Mouse (Mus musculus): Measurements from ENCODE around the gene Ubap2. TPM values are rescaled to one million over a fixed set of nuclear protein-coding genes. Genes with fewer than 3 reads are reported as not detected.
A peak's percentile ranks its signal among the peaks of the same experiment; 100 is the strongest.

The Ubap2 gene
- total RNA-seq, 1 experiment = 41.2 TPM

GRCm38 (mm10) chr4:41260691-41261090 is 14.3 kb downstream of the Ubap2 start:
- Histone ChIP-seq H3K4me1 (ENCODE audit: control insufficient read depth in 2 of 2, insufficient read depth in 2 of 2, low read length in 2 of 2, poor library complexity in 1 of 2) (peaks cover 4 to 6% of the 10 kb centered on the region in 2 experiments; a peak in 3 of 4 replicates), H3K4me3 (ENCODE audit: insufficient read depth in 1 of 2, low read depth in 1 of 2, low read length in 2 of 2, poor library complexity in 1 of 2, severe bottlenecking in 1 of 2) (no peak overlapping the region), H3K9me3 (ENCODE audit: control insufficient read depth, insufficient read depth, low read depth, low read length) (no peaks in the 10 kb centered on the region), H3K36me3 (ENCODE audit: control insufficient read depth, insufficient read depth, low read length, poor library complexity, severe bottlenecking) (peaks cover 8% of the 10 kb centered on the region), H3K9ac (ENCODE audit: insufficient read depth, low read depth, low read length, poor library complexity, severe bottlenecking) (no peak overlapping the region), H3K27ac (ENCODE audit: insufficient read depth, low read depth, low read length, poor library complexity, severe bottlenecking) (no peak overlapping the region)
- TF ChIP-seq ZNF384 (IDR thresholded peaks at IDR 0.05; ENCODE audit: low read depth, low read length) = no peak
- no peak for TF ChIP-seq HCFC1 (IDR thresholded peaks at IDR 0.05; ENCODE audit: borderline replicate concordance, insufficient read depth, low read length)
- no peak for TF ChIP-seq MAFK (IDR thresholded peaks at IDR 0.05; ENCODE audit: insufficient read depth, low read depth, low read length)
- no peak for TF ChIP-seq ZC3H11A (IDR thresholded peaks at IDR 0.05; ENCODE audit: borderline replicate concordance, low read depth, low read length)
- TF ChIP-seq CHD2 (IDR thresholded peaks at IDR 0.05; ENCODE audit: low read depth, low read length) = no peak
- no peak for DNase-seq (ENCODE audit: low read depth, low spot score)
- in situ Hi-C loops (cut with MboI; ENCODE audit: low sequenced_read_pairs in 2 of 2, unreplicated experiment in 2 of 2) = no loop called here

- Histone ChIP-seq H3K36me3 (ENCODE audit: control insufficient read depth, insufficient read depth, low read length, poor library complexity, severe bottlenecking) (peaks cover 8% of the 10 kb centered on the region), H3K4me1 (ENCODE audit: control insufficient read depth in 2 of 2, insufficient read depth in 2 of 2, low read length in 2 of 2, poor library complexity in 1 of 2) (peaks cover 4 to 7% of the 10 kb centered on the region in 2 experiments; a peak in 2 of 4 replicates), H3K27ac (ENCODE audit: insufficient read depth, low read depth, low read length, poor library complexity, severe bottlenecking) (no peak overlapping the region), H3K9ac (ENCODE audit: insufficient read depth, low read depth, low read length, poor library complexity, severe bottlenecking) (no peak overlapping the region), H3K9me3 (ENCODE audit: control insufficient read depth, insufficient read depth, low read depth, low read length) (no peaks in the 10 kb centered on the region), H3K4me3 (ENCODE audit: insufficient read depth in 1 of 2, low read depth in 1 of 2, low read length in 2 of 2, poor library complexity in 1 of 2, severe bottlenecking in 1 of 2) (no peak overlapping the region)
- in situ Hi-C loops (cut with MboI; ENCODE audit: low sequenced_read_pairs in 2 of 2, unreplicated experiment in 2 of 2) = no loop called here
- TF ChIP-seq HCFC1 (IDR thresholded peaks at IDR 0.05; ENCODE audit: borderline replicate concordance, insufficient read depth, low read length) = no peak
- TF ChIP-seq CHD2 (IDR thresholded peaks at IDR 0.05; ENCODE audit: low read depth, low read length) = no peak
- no peak for TF ChIP-seq ZC3H11A (IDR thresholded peaks at IDR 0.05; ENCODE audit: borderline replicate concordance, low read depth, low read length)
- TF ChIP-seq MAFK (IDR thresholded peaks at IDR 0.05; ENCODE audit: insufficient read depth, low read depth, low read length) = no peak
- TF ChIP-seq ZNF384 (IDR thresholded peaks at IDR 0.05; ENCODE audit: low read depth, low read length) = no peak
- DNase-seq (ENCODE audit: low read depth, low spot score) = peak; percentile 59
Measured at GRCm38 (mm10) chr4:41259019-41259418, 15.9 kb downstream of the Ubap2 start.

GRCm38 (mm10) chr4:41257752-41258151 is 17.2 kb downstream of the Ubap2 start:
- in situ Hi-C loops (cut with MboI; ENCODE audit: low sequenced_read_pairs in 2 of 2, unreplicated experiment in 2 of 2) = no loop called here
- H3K9ac ChIP-seq (ENCODE audit: insufficient read depth, low read depth, low read length, poor library complexity, severe bottlenecking) = no peak overlapping the region
- H3K9me3 ChIP-seq (ENCODE audit: control insufficient read depth, insufficient read depth, low read depth, low read length) = no peaks in the 10 kb centered on the region
- no peak overlapping the region for H3K27ac ChIP-seq (ENCODE audit: insufficient read depth, low read depth, low read length, poor library complexity, severe bottlenecking)
- DNase-seq (ENCODE audit: low read depth, low spot score) = no peak
- TF ChIP-seq HCFC1 (IDR thresholded peaks at IDR 0.05; ENCODE audit: borderline replicate concordance, insufficient read depth, low read length) (no peak), ZNF384 (IDR thresholded peaks at IDR 0.05; ENCODE audit: low read depth, low read length) (no peak), ZC3H11A (IDR thresholded peaks at IDR 0.05; ENCODE audit: borderline replicate concordance, low read depth, low read length) (no peak), MAFK (IDR thresholded peaks at IDR 0.05; ENCODE audit: insufficient read depth, low read depth, low read length) (no peak), CHD2 (IDR thresholded peaks at IDR 0.05; ENCODE audit: low read depth, low read length) (no peak)
- H3K4me1 ChIP-seq (ENCODE audit: control insufficient read depth in 2 of 2, insufficient read depth in 2 of 2, low read length in 2 of 2, poor library complexity in 1 of 2) = peaks cover 4 to 7% of the 10 kb centered on the region in 2 experiments; a peak in 3 of 4 replicates
- H3K4me3 ChIP-seq (ENCODE audit: insufficient read depth in 1 of 2, low read depth in 1 of 2, low read length in 2 of 2, poor library complexity in 1 of 2, severe bottlenecking in 1 of 2) = no peak overlapping the region
- peaks cover 8% of the 10 kb centered on the region for H3K36me3 ChIP-seq (ENCODE audit: control insufficient read depth, insufficient read depth, low read length, poor library complexity, severe bottlenecking)

- in situ Hi-C loops (cut with MboI; ENCODE audit: low sequenced_read_pairs in 2 of 2, unreplicated experiment in 2 of 2) = no loop called here
- H3K9ac ChIP-seq (ENCODE audit: insufficient read depth, low read depth, low read length, poor library complexity, severe bottlenecking) = no peak overlapping the region
- TF ChIP-seq ZNF384 (IDR thresholded peaks at IDR 0.05; ENCODE audit: low read depth, low read length) (no peak), ZC3H11A (IDR thresholded peaks at IDR 0.05; ENCODE audit: borderline replicate concordance, low read depth, low read length) (no peak), HCFC1 (IDR thresholded peaks at IDR 0.05; ENCODE audit: borderline replicate concordance, insufficient read depth, low read length) (no peak), CHD2 (IDR thresholded peaks at IDR 0.05; ENCODE audit: low read depth, low read length) (no peak), MAFK (IDR thresholded peaks at IDR 0.05; ENCODE audit: insufficient read depth, low read depth, low read length) (no peak)
- H3K27ac ChIP-seq (ENCODE audit: insufficient read depth, low read depth, low read length, poor library complexity, severe bottlenecking) = no peak overlapping the region; the same call in 1 of the 2 replicates
- H3K9me3 ChIP-seq (ENCODE audit: control insufficient read depth, insufficient read depth, low read depth, low read length) = no peaks in the 10 kb centered on the region
- no peak for DNase-seq (ENCODE audit: low read depth, low spot score)
- H3K4me1 ChIP-seq (ENCODE audit: control insufficient read depth in 2 of 2, insufficient read depth in 2 of 2, low read length in 2 of 2, poor library complexity in 1 of 2) = peaks cover 4 to 7% of the 10 kb centered on the region in 2 experiments; a peak in 3 of 4 replicates
- H3K4me3 ChIP-seq (ENCODE audit: insufficient read depth in 1 of 2, low read depth in 1 of 2, low read length in 2 of 2, poor library complexity in 1 of 2, severe bottlenecking in 1 of 2) = no peak overlapping the region
- peaks cover 8% of the 10 kb centered on the region for H3K36me3 ChIP-seq (ENCODE audit: control insufficient read depth, insufficient read depth, low read length, poor library complexity, severe bottlenecking)
Measured at GRCm38 (mm10) chr4:41255564-41256210, 19.3 kb downstream of the Ubap2 start.

All from ES-E14 (cell line).